Mouse (Mus musculus): ENCODE measurements around the gene Fam8a1. TPM values are rescaled to one million over a fixed set of nuclear protein-coding genes. Genes with fewer than 3 reads are reported as not detected.

Fam8a1 gene
- total and polyA plus RNA-seq, 3 experiments: 8.4 to 16.5 TPM; not detected in 1

- H3K27me3 ChIP-seq (ENCODE audit: control insufficient read depth in 1 of 2, insufficient read depth in 2 of 2, low read length in 2 of 2): no peaks in the 10 kb centered on the region
- H3K4me1 ChIP-seq (ENCODE audit: control insufficient read depth in 1 of 2, insufficient read depth in 2 of 2, low read length in 2 of 2): no peaks in the 10 kb centered on the region
- H3K9me3 ChIP-seq (replicated peaks; ENCODE audit: insufficient read depth, low read length): no peaks in the 10 kb centered on the region
- DNase-seq (ENCODE audit: low read depth, low spot score): no peak
- no peaks in the 10 kb centered on the region for H3K36me3 ChIP-seq (ENCODE audit: control insufficient read depth in 1 of 2, insufficient read depth in 2 of 2, low read length in 2 of 2)
- no peak overlapping the region for H3K27ac ChIP-seq (ENCODE audit: control insufficient read depth, low read depth, low read length)
- no peaks in the 10 kb centered on the region for H3K79me2 ChIP-seq (ENCODE audit: control insufficient read depth, insufficient read depth, low read length, poor library complexity)
- no peak overlapping the region for H3K9ac ChIP-seq (ENCODE audit: control insufficient read depth, low read depth, low read length, poor library complexity, severe bottlenecking)
- TF ChIP-seq UBTF (IDR thresholded peaks at IDR 0.05; ENCODE audit: borderline replicate concordance, insufficient read depth, low read depth, low read length): no peak
- no peak for TF ChIP-seq MAZ (IDR thresholded peaks at IDR 0.05; ENCODE audit: low read depth, low read length)
- TF ChIP-seq E2F4 (IDR thresholded peaks at IDR 0.05; ENCODE audit: borderline replicate concordance, low read depth, low read length): no peak
- TF ChIP-seq SMC3 (IDR thresholded peaks at IDR 0.05; ENCODE audit: low read depth, low read length): no peak
- TF ChIP-seq CHD1 (IDR thresholded peaks at IDR 0.05; ENCODE audit: low read depth, low read length): no peak
- no peak for TF ChIP-seq MYB (IDR thresholded peaks at IDR 0.05; ENCODE audit: low read depth, low read length)
- TF ChIP-seq ELF1 (IDR thresholded peaks at IDR 0.05; ENCODE audit: low read depth, low read length): no peak
- no peak for TF ChIP-seq MAX (IDR thresholded peaks at IDR 0.05; ENCODE audit: low read length)
- TF ChIP-seq MEF2A (IDR thresholded peaks at IDR 0.05; ENCODE audit: extremely low read depth, insufficient replicate concordance, low read depth, low read length, poor library complexity, severe bottlenecking): no peak
- no peak for TF ChIP-seq RCOR1 (IDR thresholded peaks at IDR 0.05; ENCODE audit: low read depth, low read length)
- TF ChIP-seq SIN3A (IDR thresholded peaks at IDR 0.05; ENCODE audit: low read length): no peak
- TF ChIP-seq POLR2A (IDR thresholded peaks at IDR 0.05; ENCODE audit: control insufficient read depth in 1 of 2, insufficient read depth in 1 of 2, low read depth in 1 of 2, low read length in 2 of 2, poor library complexity in 1 of 2): no peak
- TF ChIP-seq MYC (IDR thresholded peaks at IDR 0.05; ENCODE audit: low read depth, low read length): no peak
- no peak for TF ChIP-seq USF1 (IDR thresholded peaks at IDR 0.05; ENCODE audit: low read depth, low read length)
- no peak for TF ChIP-seq GABPA (IDR thresholded peaks at IDR 0.05; ENCODE audit: low read depth, low read length)
- TF ChIP-seq JUND (IDR thresholded peaks at IDR 0.05; ENCODE audit: low read depth, low read length): no peak
- H3K4me3 ChIP-seq (ENCODE audit: control insufficient read depth in 1 of 2, insufficient read depth in 1 of 2, low read depth in 2 of 2, low read length in 2 of 2): no peak overlapping the region
Measured at GRCm38 (mm10) chr13:46626608-46627007, 42.7 kb upstream of the Fam8a1 start.

GRCm38 (mm10) chr13:46627841-46628240 is 41.5 kb upstream of the Fam8a1 start:
- H3K27me3 ChIP-seq (ENCODE audit: control insufficient read depth in 1 of 2, insufficient read depth in 2 of 2, low read length in 2 of 2): no peaks in the 10 kb centered on the region
- no peak for DNase-seq (ENCODE audit: low read depth, low spot score)
- H3K79me2 ChIP-seq (ENCODE audit: control insufficient read depth, insufficient read depth, low read length, poor library complexity): no peaks in the 10 kb centered on the region
- no peaks in the 10 kb centered on the region for H3K9me3 ChIP-seq (replicated peaks; ENCODE audit: insufficient read depth, low read length)
- H3K36me3 ChIP-seq (ENCODE audit: control insufficient read depth in 1 of 2, insufficient read depth in 2 of 2, low read length in 2 of 2): no peaks in the 10 kb centered on the region
- TF ChIP-seq CTCF (IDR thresholded peaks at IDR 0.05 in 2 of 3, conservative IDR thresholded peaks at IDR 0.05 in 1 of 3; ENCODE audit: control insufficient read depth in 1 of 3, insufficient read depth in 1 of 3, low read depth in 2 of 3, low read length in 3 of 3, poor library complexity in 1 of 3, severe bottlenecking in 1 of 3) (no peak), RCOR1 (IDR thresholded peaks at IDR 0.05; ENCODE audit: low read depth, low read length) (no peak), MYC (IDR thresholded peaks at IDR 0.05; ENCODE audit: low read depth, low read length) (no peak)
- no peaks in the 10 kb centered on the region for H3K4me1 ChIP-seq (ENCODE audit: control insufficient read depth in 1 of 2, insufficient read depth in 2 of 2, low read length in 2 of 2)
- no peak overlapping the region for H3K4me3 ChIP-seq (ENCODE audit: control insufficient read depth in 1 of 2, insufficient read depth in 1 of 2, low read depth in 2 of 2, low read length in 2 of 2)
- H3K27ac ChIP-seq (ENCODE audit: control insufficient read depth, low read depth, low read length): no peak overlapping the region
- H3K9ac ChIP-seq (ENCODE audit: control insufficient read depth, low read depth, low read length, poor library complexity, severe bottlenecking): no peak overlapping the region

Data from MEL (cell line).